Mouse (Mus musculus): ENCODE data around the gene Zfhx3. TPM values are rescaled to one million over a fixed set of nuclear protein-coding genes. Genes with fewer than 3 reads are reported as not detected.

Zfhx3 gene
- polyA plus RNA-seq, 1 experiment: 4.7 TPM

DNA sequence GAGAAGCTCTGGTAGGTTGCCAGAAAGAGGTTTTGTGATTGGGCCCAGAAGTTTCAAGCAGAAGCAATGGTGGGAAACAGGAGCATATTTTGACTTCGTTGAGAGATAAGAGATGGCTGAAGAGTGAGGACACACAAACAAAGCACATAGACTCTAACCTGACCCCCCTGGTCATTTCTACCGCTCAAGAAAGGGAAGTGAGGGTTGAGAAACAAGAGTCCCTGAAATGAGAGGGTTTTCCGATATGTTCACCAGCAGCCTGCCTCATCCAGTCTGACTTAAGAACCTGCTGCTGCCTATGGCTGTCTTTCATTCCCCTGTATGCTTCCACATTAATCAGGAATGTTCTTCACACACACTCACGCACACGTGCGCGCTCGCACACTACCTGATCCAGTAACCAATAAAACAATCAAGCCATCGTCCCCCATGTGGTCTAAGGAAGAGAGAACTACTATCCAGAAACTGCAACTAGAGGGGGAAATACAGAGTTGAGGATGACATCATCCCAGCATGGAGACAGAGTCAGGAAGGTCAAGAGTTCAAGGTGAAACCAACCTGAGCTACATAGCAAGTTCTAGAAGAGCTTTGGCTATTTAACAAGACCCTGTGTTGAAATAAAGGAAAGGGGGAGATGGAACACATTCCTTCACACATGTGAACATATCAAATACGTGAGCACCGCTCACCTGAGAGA lies 649.7 kb downstream of the Zfhx3 start:
- DNase-seq (ENCODE audit: low spot score): no peak

DNA sequence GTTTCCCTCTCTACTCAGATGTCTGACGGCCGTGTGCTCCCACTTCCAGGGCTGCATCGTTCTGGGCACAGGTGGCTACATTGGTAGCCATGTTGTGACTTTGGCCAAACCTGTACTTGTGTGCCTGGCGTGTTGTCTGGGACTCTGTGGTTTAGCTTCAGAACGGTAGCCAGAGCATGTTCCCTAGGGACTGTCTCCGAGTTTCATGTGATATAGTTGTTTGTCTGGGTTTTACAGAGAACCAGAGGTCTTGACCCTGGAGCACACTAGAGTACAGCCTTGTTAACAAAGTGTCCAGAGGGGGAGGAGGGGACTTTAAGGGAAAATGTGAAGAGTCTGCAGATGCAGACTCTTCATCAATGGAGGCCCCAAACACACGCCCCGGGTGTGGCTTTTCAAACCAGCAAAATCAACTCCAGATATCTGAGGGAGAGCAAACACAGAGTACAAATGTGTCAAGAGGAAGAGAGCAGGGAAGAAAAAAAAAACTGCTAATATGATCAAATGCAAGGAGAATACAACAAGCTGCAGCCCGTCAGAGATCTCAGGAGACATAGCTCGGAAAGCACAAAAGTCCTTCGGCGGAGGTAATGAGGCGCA lies 650.6 kb downstream of the Zfhx3 start:
- no peak for DNase-seq (ENCODE audit: low spot score)

DNA sequence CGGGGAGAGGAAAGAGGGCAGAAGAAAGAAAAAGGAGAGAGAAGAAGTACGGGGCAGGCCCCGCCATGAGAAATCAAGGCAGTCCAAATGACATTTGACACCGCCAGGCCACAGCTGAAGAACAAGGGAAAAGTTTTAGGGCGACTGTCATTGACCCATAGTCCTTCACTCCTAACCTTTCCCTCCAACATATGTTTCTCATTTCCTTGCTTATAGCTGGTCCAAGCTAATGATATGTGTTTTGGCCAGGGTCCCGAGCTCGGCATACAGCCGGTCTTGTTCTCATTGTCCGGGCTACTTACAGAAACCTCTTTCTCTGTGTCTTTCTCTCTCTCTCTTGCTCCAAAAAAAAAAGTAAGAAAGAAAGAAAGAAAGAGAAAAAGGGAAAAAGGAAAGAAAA lies 651.4 kb downstream of the Zfhx3 start:
- DNase-seq (ENCODE audit: low spot score): no peak

DNA sequence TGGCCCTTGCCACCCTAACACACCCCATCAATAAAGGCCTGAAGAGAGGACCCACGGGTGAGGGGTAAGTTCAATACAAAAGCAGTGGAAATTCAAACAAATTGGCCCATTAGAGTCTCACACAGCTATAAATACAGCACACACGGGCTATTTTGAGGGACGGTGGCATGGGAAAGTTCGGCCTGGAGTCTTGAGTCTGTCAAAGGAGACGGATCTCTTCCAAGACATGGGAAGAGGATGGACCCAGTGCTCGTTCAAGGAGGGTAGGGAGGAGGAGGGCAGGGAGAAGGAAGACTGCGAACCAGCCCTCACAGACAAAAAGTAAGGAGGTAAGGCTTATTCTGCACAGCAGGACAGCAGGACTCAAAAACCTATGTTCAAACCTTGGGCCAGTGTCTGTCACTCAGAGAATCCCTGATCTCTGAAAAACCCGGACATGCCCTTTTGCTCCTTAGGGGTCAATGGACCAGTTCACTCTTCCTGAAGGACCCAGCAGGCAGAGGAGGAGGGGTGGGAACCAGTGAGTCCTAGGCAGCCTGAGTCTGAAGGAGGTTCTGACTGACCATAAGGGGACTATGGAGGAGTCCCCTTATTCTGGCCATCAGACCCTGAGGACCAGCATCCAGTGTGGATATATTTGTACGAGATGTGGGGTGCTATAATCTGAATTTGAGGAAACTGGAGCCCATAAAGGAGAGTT lies 652.1 kb downstream of the Zfhx3 start:
- no peak for DNase-seq (ENCODE audit: low spot score)

DNA sequence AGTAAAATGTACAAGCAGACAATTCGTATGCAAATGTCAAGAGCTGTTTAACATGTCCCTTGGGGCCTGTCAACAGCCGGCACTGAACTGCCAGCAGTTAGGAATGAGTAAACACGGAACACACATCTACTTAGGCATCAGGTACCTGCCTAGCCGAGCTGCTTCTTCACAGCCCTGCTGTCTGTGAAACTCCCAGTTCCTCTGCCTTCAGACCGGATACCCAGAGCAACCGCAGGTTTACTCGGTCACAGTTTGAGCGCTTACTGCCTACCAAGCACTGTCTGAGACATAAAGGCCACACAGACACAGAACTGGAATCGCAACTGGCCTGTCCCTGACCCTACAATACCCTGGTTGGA lies 652.6 kb downstream of the Zfhx3 start:
- no peak for DNase-seq (ENCODE audit: low spot score)

DNA sequence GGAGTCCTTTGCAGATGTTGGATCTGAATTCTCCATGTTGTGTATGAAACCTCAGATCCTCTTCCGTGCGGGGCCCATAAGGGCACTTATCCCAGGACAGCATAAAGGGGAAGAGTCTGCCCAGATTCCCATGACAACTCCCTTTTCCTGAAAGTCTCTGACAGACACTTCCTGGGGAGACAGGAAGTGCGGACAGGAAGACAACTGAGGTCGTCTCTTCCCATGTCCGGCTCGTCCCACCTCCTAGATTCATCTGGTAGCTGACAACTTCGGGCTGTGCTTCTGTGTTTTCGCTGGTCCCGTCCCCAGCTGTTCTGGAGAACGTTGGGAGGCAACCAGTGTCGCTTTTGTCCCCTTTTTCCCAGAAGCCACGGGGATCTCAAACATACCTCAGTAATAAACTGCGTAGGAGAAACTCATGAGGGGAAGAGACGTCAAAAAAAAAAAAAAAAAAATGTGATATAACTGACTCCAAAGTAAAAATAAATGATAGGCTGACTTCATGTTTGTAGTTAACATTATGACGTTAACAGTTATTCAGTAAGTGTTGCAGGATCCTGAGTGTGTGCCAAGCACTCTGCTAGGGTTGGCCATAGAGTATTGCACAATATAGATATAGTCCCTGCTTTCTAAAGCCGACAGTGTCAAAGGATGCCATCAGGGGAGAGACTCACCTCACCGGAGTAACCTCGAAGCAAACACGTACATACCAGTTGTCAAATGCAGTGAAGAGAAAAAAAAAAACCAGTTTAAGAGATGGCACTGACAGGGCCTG lies 653.5 kb downstream of the Zfhx3 start:
- no peak for DNase-seq (ENCODE audit: low spot score)

DNA sequence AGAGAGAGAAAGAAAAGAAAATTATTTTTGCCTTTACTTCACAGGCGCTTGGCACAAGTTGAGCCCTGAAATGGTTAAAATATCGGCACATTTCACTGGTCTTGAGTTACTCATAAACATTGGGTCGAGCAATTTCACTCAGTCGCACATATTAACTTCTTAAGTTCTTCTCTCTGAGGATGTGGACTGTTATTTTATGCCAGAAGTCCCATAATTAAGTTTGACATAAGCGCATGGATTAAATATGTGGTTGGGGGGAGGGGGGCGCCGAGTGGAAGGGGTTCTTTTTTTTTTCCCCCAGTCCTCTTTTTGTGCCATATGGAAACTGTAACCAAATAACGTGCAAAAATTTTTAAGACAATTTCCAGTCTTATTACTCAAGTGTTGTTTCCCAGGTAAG lies 656.6 kb downstream of the Zfhx3 start:
- DNase-seq (ENCODE audit: low spot score): no peak

DNA sequence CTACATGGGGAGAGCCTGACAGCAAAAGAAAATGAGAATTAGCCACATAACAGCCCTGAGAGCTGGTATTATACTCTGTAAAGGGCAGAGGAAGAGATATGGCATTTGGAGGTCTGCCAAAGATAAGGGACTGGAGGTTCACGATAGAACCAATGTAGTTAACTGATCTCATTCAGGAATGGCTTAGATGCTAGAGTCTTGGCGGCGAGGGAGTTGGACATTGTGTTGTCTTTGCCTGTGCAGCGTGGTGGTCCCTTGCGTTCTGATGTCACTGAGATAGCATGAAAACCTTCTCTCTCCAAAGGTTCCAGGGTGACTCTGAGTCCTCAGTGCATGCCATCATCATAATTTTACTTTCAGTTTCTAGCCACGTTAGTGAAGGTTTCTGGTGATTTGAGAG lies 657.1 kb downstream of the Zfhx3 start:
- no peak for DNase-seq (ENCODE audit: low spot score)

DNA sequence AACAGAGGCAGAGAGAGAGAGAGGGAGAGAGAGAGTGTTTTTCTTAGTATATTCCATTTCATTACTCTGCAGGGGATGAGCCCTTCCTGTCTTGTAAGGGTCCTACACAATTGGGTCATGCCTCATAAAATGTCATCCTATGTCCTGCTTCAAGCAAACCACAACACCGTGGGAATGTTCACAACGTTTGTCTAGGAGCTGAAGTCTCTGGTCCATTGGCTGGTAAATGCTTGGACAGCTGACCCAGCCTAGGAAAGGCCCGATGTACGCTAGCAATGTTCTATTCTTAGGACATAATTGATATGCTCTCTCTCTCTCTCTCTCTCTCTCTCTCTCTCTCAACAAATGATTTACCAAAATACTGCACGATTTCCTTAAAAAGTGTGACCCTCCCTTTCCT lies 666.2 kb downstream of the Zfhx3 start:
- DNase-seq (ENCODE audit: low spot score): no peak

DNA sequence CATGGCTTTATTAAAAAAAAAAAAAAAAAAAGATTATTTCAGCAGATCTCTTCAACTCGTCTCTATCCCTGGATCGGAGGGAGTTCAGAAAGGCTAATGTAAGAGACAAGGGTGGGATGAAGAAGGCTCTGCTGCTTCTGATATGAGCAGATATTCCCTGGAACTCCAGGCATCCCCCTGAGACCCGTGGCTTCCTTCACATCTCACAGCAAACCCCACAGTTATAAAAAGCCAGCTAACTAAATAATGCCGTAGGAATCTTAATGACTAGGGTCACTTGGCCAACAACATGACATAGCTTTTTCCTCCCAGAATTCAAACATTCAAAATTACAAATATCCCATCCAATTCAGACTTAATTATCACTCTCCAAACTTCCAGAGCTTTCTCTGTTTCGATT lies 666.7 kb downstream of the Zfhx3 start:
- no peak for DNase-seq (ENCODE audit: low spot score)

DNA sequence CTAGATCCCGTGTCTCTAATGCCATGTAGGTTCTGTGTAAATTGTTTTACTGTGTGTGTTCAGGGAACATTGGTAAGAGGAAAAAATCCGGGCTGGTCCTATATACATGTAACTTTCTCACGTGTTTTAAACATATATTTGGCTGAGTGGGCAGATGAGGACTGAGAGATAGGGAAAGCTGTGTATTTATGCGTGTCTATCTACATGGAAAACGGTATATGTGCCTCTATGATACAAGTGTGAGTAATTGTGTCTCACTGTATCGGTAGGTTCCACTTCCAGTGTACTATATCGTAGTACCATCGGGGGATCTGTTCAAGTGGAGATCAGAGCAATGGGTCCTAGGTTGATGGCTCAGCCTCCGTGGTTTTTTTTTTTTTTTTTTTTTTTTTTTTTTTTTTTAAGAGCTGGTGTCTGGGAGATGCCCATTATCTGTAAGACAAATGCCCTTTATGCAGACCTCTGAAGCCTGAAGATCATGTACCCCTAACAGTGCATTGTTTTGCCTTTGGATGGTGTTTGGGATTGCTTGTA lies 668.8 kb downstream of the Zfhx3 start:
- DNase-seq (ENCODE audit: low spot score): no peak

DNA sequence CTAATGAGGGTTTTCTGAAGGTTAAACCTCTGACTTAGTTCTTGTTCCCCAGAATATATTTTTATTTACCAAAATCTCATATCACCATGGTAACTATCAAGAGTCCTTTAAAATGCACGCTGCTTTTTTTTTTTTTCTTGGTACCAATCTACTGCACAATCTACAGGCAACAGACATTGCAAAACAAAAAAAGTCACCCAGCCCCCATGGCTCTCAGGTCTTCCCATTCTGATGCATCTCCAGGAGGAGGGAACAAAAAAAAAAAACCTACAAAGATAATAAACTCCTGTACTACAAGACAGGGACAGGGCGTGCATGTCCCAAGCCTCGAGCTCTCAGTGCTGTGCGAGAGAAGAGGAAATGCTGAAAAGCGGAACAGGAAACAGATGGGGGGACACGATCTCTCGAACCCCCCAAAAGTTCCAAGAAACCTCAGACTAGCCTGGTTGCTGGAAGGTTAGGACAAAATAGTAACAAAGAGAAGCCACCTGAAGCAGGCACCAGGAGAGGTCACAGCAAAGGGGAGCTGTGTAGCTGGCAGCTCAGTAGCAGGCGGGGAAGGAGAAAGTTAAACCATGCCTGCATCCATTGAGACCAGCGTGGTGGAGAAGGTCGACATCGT lies 669.5 kb downstream of the Zfhx3 start:
- DNase-seq (ENCODE audit: low spot score): no peak

DNA sequence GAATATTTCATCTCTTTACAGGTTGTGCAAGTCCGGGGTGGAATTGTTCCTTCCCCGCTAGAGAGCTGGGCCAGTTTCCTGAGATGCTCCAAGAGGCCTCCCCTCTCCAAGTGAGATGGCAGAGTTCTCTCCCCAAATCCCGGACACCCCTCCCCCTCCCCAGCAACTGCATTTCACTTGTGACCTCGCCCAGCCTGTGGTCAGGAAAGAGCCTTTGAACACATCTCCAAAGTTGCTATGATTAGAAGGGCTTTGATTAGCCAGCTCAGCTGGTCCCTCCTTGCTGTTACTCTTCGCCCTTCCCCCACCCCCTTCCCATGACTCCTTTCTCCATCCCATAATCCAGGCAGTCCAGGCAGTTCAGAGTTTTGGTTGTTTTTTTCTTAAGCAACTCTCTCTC lies 670.4 kb downstream of the Zfhx3 start:
- DNase-seq (ENCODE audit: low spot score): no peak

DNA sequence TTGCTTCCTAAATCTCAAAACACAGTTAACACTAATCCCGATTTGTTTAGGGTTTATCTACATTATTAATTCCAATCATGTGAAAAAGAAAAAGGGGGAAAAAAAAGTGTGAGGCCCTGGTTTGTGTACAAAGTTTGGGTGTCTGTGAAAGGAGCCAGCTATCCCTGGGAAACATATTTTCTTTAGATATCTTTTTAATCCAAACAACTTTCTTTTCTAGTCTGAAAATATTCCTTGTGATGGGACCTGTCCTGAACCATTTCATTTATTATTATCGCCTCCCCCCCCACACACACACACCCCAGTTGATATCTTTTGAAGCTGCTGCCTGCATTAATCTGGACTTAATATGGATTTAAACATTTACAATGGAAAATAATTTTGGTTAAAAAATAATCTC lies 670.8 kb downstream of the Zfhx3 start:
- DNase-seq (ENCODE audit: low spot score): no peak

DNA sequence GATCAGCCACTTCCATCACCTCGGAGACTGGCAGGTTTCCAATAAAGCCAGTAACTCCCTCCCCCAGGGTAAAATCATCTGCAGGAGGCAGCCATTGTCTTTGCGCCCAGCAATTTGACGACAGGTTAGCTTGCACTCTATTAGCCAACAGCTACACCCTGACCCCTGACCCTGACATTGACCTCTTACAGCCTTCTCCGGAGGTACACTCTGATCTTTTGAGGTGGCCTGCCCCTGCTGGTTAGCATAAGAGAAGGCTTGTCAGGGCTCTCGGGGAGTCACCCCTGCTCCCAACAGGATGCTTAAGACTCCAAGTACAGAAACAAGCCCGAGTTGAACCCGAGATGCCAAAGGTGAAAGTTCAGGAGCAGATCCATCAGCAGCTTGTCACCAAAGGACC lies 678.9 kb downstream of the Zfhx3 start:
- DNase-seq (ENCODE audit: low spot score): no peak

DNA sequence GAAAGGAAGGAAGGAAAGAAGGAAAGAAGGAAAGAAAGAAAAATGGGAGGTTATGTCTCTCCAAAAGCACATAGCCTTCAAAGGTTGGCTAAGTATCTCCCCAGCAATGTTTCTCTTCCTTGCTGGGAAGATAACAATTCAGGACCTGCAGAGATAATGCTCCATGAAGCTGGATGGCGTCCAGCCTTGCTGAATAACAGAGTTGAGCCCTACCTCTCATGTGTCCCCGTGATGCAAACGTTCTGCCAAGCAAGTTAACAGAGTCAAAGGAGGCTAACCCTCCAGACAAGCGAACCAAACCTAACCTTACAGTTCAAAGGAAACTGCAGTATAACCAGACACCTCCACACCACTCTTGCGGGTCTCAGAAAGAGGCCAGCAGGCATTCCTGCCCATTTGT lies 681.2 kb downstream of the Zfhx3 start:
- DNase-seq (ENCODE audit: low spot score): no peak

DNA sequence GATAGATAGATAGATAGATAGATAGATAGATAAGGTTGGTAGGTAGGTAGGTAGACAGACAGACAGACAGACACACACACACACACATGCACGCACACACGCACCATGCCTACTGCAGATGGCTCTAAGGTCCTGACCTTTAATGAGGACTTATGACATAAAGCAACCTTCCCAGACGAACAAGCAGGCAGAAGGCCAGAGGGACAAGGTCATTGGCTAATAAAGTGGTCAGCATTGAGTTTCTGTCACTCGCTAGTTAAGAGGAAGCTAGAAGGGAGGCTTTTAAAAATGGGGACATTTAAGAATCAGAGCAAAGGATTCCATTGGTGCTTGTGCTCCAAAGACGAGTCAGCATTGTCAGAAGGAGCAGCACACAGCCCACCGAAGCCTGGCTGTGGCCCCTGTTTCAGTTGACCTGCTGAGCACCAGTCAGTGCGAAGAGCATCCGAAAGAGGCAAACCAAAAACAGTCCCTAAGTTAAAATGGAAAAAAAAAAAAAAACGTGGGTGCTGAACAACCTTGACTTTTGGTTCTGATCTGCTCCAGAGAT lies 683.2 kb downstream of the Zfhx3 start:
- DNase-seq (ENCODE audit: low spot score): no peak

DNA sequence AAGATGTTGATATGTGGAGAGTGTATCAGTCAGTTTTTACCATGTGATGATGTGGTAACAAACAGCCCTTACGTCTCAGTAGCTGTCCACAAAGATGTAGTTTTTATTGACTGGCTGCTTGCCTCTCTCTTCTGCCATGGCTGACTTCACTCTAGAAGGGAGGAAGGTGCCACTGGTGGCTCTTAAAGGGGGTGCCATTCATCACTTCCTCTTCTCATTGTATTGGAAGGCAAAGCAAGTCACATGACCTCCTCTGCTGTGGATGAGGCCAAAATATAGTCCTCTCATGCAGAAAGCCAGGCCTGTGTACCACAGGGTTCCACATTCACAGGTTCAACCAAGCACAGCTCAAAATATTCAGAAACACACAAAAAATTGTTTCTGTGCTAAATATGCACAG lies 688.6 kb downstream of the Zfhx3 start:
- no peak for DNase-seq (ENCODE audit: low spot score)

DNA sequence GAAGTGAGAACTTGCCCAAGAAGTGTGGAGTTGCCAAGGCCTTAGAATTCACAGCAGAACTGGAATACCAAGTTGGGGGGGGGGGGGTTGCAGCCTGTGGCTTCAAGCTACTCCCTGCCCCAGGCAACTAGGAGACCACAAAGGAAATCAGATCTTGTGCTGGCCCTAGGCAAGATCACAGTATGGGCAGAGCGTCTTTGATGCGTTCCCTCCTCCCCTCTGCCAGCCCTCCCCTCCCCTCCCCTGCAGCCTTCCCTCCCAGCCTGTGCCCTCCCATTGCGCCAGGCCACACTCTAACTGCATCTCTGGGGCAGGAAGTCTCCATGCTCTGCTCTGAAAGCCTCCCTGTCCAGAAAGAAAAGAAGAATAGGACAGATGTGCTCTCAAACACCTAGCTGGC lies 691.8 kb downstream of the Zfhx3 start:
- DNase-seq (ENCODE audit: low spot score): no peak

DNA sequence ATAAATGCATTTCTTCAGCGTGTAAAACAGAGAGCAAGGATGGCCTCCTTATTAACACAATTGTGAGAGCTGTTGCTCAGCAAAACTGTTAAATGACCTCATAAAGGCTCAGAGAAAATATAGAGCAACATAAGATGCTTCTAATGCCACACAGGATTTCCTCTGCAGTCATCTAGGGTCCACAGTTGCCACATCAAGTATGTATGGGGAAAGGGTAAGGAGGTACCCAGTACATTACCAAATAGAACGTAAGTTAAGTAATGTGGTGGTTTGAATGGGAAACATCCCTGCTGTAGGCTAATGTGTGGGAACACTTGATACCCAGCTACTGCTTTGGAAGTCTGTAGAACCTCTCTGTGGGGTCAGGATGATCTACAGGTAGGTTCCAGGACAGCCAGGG lies 695.4 kb downstream of the Zfhx3 start:
- DNase-seq (ENCODE audit: low spot score): no peak

DNA sequence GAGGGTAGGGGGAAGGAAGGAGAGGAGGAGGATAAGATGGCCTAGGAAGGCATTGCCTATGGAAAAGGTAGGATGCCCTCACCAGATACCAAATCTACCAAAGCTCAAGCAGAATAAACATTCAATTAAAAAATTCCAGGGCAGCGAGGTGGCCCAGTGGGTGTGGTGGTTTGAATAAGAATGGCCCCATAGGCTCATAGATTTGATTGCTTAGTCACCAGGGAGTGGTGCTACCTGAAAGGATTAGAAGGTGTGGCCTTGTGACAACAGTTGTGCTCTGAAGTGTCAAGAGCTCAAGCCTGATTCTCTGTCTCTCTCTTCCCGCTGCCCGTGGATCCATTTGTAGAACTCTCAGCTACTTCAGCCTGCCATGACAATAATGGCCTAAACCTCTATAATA lies 703.2 kb downstream of the Zfhx3 start:
- DNase-seq (ENCODE audit: low spot score): no peak

DNA sequence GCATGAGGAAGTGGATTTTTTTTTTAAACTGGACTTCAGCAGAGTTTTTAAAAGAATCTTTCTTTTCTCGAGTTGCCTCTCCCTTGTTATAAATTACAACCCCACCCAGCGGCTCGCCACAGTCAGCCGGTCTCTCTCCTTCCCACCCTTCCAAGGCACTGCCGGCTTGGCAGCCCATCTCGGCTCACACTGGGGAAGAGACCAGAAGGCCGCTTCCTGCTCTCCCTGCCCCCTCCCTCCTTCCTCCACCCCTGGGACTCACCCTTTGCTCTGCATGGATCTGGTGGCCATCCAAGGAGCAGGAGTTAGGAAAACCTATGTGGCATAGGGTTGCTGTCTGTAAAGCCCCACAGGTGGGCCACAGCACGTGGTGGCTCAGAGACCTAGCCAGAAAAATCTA lies 705.1 kb downstream of the Zfhx3 start:
- no peak for DNase-seq (ENCODE audit: low spot score)

Measured in urinary bladder, adult 2 months (tissue).